Mouse (Mus musculus): ENCODE measurements around the gene Sept14. TPM values are rescaled to one million over a fixed set of nuclear protein-coding genes. Genes with fewer than 3 reads are reported as not detected.
A peak's percentile ranks its signal among the peaks of the same experiment; 100 is the strongest.
"Not testable (repeated sequence)": the region's sequence is repeated elsewhere in the genome, so short reads cannot be mapped to it uniquely, and the experiment has no call there.

Sept14 gene
- not detected in 2 replicates for total RNA-seq (2021)
- long read RNA-seq: 0 reads

DNA sequence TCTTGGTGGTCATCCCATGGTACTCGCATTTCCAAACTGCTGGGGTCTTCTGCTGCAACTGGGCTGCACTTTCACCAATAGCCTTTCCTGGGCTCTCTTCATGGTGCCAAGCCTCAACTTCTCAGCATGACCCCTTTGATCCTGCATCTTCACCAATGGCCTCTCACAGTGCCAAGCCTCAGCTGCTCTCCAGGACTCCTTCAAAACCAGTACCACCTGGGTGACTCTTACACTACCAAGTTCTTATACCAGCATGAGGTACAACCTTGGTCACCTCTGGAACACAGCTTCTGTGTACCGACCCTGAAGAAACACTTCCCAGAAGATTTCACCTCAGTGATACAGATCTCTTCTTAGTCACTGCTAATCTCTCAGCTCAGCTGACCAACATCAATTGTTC, at the start of gene Sept14:
Gene Sept14, minus strand, starts transcription at position 101 of the 400 bp plus-strand sequence.
- DNase-seq: no peak

DNA sequence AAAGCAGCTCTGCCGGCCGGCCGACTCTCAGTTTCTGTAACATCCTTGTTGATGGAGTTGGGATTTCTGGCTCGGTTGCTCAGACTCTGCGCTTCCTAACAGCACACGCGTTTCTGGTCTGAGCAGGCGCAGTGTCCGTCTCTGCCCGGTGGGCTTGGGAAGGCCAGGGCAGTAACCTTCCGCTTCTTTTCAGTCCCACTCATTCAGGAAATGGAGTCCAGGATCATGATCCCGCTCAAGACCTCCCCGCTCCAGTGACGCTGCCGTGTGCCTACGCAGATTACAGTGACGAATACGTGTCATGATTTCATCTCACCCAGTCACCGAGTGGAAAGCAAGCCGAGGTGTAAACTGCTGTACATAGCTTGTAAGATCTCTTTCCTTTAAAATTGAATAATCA, 48.6 kb upstream of the Sept14 start:
- no peak for DNase-seq

DNA sequence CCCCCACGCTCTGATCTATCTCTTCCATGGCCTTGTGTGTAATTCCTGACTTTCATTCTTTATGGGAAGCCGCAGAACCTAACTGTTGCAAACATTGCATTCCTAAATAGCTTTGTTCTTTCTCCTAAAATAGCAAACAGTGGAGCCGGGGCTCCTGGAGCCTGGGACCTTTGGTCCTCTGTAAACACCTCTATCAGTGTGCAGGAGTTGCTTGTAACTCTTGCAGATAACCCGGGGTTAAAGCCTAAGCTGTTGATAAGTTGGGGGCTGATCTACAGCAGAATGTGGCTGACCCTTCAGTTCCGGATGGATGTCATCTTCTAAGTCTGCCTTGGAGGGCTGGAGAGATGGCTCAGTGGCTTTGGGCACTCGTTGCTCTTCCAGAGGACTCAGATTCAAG, 35.7 kb upstream of the Sept14 start:
- DNase-seq: no peak

DNA sequence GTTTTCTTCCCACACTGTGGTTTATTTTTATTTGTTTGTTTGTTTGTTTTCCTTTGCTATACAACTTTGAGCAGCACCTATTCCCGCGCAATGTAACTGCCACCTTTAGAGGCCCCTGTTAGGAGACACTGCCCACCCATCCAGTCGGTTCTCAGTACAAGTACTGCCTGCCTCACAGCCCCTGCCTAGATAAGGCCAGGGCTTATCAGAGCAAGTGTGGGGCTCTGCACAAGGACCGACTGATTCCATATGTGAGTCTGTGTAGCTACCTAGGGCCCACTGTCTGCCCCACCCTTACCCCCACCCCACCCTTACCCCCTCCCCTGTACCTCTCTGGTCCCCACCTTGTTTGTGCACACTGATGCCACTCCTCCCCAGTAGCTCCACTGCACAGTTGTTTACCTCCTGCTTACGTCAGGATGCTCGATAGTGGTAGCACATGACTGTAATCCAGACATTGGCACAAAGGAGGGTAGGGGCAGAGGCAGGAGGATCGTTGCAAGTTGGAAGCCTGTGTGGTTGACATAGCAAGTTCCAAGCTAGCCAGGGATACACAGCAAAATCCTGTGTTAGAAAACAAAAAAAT, 34.7 kb upstream of the Sept14 start:
- DNase-seq: no peak

- peak; percentile 30 for DNase-seq
Measured at GRCm38 (mm10) chr5:129740976-129741375, 32.7 kb upstream of the Sept14 start.

DNA sequence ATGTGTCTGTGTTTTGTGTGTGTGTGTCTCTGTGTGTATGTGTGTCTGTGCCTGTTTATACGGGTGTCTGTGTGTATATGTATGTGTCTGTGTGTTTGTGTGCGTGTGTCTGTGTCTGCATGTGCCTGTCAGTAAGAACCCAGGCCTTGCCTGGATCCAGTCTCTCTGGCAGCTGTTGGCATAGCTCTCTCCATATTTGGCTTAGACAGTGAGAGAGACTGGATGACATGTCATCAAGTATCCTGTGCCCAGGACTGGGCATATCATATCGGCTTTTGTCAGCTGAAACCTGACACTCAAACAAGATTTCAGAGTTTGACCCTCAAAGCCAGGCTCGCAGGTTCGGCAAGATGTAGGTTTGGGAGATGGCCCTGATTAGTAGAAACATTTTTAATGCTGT, 22.7 kb upstream of the Sept14 start:
- no peak for DNase-seq

- peak; percentile 54 for DNase-seq
Measured at GRCm38 (mm10) chr5:129730344-129730743, 22.0 kb upstream of the Sept14 start.

GRCm38 (mm10) chr5:129729286-129729685, 21.0 kb upstream of the Sept14 start:
- DNase-seq: no peak

DNA sequence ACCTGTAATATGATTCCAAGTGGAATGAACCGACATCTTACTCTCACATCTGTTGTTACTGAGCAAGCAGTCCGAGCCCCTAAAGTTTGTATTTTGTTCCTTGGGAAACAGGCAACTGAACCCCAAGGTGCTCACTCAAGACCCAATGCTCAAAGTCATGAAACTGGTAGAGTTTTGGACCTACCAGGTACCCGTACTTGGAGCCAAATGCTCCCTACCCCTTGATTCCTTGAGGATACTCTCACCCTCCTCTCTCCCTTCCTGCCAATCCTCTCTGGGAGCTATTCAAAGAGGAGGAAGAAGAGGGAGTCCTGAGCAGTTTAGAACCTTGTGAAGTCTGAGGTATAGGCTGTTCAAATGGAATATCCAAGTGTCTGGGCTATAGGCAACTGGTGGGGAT, 18.5 kb upstream of the Sept14 start:
- DNase-seq: no peak

- DNase-seq: no peak
Measured at GRCm38 (mm10) chr5:129725774-129726392, 17.6 kb upstream of the Sept14 start.

- peak; percentile 93 for DNase-seq
Measured at GRCm38 (mm10) chr5:129724834-129725773, 16.8 kb upstream of the Sept14 start, which contains the start of gene Nipsnap2. TSS of gene Nipsnap2 (plus strand) at chr5:129725063.

GRCm38 (mm10) chr5:129724268-129724667, 16.0 kb upstream of the Sept14 start:
- DNase-seq: no peak

GRCm38 (mm10) chr5:129720176-129720575, 11.9 kb upstream of the Sept14 start:
- no peak for DNase-seq

DNA sequence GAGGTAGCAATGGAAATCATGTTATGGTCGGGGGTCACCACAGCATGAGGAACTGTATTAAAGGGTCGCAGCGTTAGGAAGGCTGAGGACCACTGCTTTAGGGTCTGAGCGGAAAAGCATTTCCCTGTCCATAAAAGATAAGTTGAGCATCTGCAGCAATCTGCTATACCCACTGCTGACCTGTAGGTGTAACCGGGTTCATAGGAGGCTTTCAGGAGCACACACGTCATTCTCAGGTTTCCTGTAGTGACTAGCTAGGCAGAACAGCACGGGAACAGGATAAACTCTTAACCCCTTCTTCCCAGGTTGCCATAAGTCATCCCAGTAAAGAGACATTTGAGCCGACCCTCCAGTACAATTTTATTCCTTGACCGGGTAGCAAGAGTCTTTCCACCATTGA, 8.7 kb upstream of the Sept14 start:
- no peak for DNase-seq

- peak; percentile 93 for DNase-seq
Measured at GRCm38 (mm10) chr5:129715326-129715861, 7.1 kb upstream of the Sept14 start, which contains the start of gene Mrps17. TSS of gene Mrps17 (plus strand) at chr5:129715497.

GRCm38 (mm10) chr5:129703368-129703767, 4.9 kb downstream of the Sept14 start:
- DNase-seq: no peak

- DNase-seq: no peak
Measured at GRCm38 (mm10) chr5:129701706-129702105, 6.6 kb downstream of the Sept14 start.

DNA sequence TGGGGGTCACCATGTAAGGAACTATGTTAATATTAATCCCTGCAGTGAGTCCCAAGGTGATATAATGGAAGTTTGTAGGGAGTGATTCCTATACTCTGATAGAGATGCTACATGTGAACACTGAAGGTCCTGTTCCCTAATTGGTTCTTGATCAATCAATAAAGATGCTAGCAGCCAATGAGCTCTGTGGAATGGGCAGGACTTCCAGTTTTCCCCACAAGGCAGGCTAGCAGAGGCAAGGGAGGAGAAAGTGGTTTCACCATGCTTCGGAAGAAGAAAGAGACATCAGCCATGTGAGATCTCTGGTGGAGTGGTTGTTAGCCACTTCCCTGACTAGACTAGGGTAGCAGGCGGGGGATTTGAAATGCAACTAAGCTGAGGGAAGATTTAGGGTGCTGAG, 7.8 kb downstream of the Sept14 start:
- no peak for DNase-seq

DNA sequence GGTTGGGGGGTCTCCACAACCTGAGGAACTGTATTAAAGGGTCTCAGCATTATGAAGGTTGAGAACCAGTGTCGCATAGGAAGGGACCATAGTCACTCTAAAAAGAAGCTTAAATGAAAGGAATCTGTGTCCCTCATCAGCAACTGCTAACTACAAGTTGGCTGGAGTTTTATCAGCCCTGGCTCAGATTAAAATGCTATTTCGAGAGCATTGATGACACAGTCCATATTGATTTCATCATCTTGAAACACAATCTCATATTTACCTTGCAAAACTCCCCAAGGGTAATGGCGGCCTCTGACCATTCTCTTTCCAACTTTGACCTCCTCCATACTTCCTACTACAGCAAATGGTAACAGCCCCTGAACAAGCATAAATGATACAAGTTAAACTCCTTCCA, 17.8 kb downstream of the Sept14 start:
- DNase-seq: no peak

- DNase-seq: peak; percentile 26
Measured at GRCm38 (mm10) chr5:129687621-129688020, 20.7 kb downstream of the Sept14 start.

DNA sequence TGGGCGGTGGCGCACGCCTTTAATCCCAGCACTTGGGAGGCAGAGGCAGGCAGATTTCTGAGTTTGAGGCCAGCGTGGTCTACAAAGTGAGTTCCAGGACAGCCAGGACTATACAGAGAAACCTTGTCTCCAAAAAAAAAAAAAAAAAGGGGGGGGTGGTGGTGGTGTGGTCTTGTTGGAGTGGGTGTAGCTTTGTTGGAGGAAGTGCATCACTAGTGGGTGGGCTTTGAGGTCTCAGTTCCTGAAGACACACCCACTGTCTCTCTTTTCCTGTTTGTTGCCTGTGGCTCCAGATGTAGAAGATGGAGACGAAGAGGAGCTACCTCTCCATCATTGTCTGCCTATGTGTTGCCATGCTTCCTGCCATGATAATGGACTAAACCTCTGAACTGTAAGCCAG, 23.2 kb downstream of the Sept14 start:
- not testable (repeated sequence) for DNase-seq

DNA sequence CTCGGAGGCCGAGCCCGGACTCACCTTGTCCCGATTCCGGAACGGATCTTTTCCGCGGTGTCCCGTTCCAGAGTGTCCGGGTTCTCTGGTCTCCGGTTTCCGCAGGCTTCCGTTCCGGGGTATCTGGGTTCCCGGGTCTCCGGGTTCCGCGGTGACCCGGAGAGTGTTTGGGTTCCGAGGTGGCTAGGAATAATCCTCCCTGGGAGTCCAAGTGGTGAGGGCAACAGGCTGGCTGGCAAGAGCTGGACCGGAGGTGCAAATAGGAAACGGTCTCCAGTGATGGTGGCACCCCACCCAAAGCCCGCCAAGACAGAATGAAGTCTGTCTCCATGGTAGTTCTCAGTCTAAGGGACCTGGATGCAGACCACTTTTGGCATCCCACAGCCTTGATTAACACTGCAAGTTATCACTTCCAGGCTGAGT, 38.3 kb downstream of the Sept14 start, which contains the start of gene Zfp11:
Gene Zfp11, minus strand, starts transcription at position 64 of the 423 bp plus-strand sequence.
- peak; percentile 78 for DNase-seq
